Mouse (Mus musculus): ENCODE results near the gene Mum1.

DNA sequence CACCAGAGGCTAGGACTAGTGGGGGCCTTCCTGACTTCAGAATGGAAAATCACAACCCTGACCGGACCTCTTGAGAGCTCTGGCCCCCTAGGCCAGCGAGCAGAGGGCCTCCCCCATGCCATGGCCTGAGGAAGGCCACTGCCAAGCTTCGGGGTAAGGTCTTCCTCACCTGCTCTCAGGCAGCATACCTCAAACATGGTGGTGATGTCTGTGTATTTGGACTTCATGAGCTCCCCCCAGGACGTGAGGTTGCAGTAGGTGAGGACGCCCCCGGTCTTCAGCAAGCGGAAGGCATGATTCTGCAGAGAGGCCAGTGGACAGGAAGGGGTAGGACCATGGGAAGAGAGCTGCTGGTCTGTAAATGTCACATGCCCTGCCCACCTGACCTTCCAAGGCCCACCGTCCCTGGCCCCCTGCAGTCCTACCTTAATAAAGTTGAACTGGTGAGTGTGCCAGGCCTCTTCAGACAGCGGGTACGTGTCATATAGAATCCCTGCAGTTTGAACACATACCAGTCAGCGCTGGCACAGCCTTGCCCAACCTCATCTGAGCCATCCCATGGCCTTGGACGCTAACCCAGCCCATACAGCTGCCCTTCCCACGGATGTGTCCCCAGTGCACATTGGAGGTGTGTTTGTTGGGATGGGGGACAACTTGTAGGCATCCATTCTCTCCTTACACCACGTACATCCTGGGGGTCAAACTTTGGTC, 32.7 kb downstream of the Mum1 start:
- TF ChIP-seq CTCF (IDR thresholded peaks at IDR 0.05; ENCODE audit: extremely low read depth, insufficient read depth, insufficient read length, insufficient replicate concordance) (no peak), POLR2A (IDR thresholded peaks at IDR 0.05; ENCODE audit: low read depth, low read length) (no peak)
